Mouse (Mus musculus): ENCODE data around the gene Ust. TPM values are rescaled to one million over a fixed set of nuclear protein-coding genes. Genes with fewer than 3 reads are reported as not detected.

Gene Ust
- polyA plus RNA-seq, 1 experiment from 2014 or later, result 8.5 TPM

DNA sequence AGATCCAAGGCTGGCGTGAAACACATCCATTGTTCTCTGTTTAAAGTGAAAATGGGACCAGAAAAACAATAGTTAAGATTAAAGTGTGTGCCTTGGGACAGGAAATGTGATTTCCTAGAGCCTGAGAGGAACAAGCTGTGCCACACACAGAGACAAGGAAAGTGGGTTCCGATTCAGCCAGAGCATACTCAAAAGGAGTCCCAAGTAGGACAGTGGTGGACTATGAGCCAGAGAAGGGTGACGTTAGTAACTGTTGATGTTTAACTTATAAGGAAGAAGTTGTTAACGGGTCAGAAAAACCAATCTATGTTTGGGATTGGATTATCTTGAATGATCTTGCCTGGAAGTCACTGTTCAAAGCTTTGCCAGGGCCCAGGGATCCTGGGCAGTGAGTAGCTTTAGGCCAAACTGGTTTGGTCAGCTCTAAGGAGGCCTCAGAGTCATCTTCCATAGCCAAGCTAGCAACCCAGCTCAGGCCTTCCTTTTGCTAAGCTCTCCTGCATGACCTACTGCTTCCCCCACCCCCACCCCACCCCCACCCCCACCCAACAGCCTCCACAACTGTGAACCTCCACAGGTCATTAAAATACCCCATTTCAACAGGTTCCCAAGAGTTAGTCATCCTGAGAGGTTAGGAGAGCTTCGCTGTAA lies 329.2 kb downstream of the Ust start:
- H3K4me1 ChIP-seq, result no peaks in the 10 kb centered on the region
- H3K27ac ChIP-seq, result no peak overlapping the region
- H3K4me3 ChIP-seq, result no peak overlapping the region
- no peak overlapping the region for H3K9ac ChIP-seq
- no peaks in the 10 kb centered on the region for H3K36me3 ChIP-seq
- H3K4me2 ChIP-seq, result no peak overlapping the region
- 74% methylated on average over 5 of the region's 5 CpGs for WGBS
- no peaks in the 10 kb centered on the region for H3K9me3 ChIP-seq
- H3K27me3 ChIP-seq, result no peaks in the 10 kb centered on the region
- ATAC-seq (ENCODE audit: insufficient number of reproducible peaks, insufficient read depth, low FRiP score, low TSS enrichment, low read depth), result no peak

DNA sequence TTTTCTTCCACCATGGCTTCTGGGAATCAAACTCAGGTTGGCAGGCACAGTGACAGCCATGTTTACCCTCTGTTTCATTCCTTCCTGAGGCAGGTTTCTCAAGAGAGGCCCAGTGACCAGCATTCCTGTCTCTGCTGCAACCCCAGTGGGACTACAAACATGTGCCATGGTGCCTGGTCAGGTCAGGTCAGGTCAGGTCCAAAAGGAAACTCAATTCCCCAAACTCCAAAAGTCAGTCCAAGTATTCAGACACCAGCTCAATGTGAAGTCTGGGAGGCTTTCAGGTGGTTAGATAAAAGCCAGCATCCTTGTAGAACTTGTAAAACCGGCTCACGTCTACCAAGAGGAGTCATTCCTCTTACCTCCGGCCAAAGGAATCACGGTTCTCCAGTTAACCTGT lies 333.0 kb downstream of the Ust start:
- H3K9me3 ChIP-seq, result no peaks in the 10 kb centered on the region
- H3K4me2 ChIP-seq, result no peak overlapping the region
- H3K27ac ChIP-seq, result no peak overlapping the region
- no peak for ATAC-seq (ENCODE audit: insufficient number of reproducible peaks, insufficient read depth, low FRiP score, low TSS enrichment, low read depth)
- no peaks in the 10 kb centered on the region for H3K4me1 ChIP-seq
- 54% methylated on average over 4 of the region's 4 CpGs for WGBS
- no peaks in the 10 kb centered on the region for H3K27me3 ChIP-seq
- no peak overlapping the region for H3K4me3 ChIP-seq
- no peak overlapping the region for H3K9ac ChIP-seq
- no peaks in the 10 kb centered on the region for H3K36me3 ChIP-seq

DNA sequence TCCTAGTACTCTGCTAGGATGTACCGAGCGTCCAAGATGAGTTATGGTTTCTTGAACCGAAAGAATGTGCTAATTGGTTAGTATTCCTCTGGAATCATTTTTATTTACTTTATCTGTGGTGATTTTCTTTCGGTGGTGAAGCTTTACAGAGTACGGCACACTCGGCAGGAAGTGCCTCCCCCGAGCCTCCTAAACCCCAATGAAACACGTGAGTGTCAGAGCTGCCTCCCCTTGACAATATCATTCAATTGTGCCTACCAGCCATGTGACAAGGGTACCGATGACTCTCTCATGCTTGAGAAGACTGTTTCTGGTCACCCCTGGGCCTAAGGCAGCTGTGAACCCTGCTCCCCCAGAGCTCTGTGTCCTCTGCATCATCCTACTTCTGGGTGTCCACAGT lies 333.9 kb downstream of the Ust start:
- no peak overlapping the region for H3K9ac ChIP-seq
- no peak overlapping the region for H3K27ac ChIP-seq
- no peak for ATAC-seq (ENCODE audit: insufficient number of reproducible peaks, insufficient read depth, low FRiP score, low TSS enrichment, low read depth)
- H3K9me3 ChIP-seq, result no peaks in the 10 kb centered on the region
- 72% methylated on average over 9 of the region's 9 CpGs for WGBS
- no peak overlapping the region for H3K4me2 ChIP-seq
- no peaks in the 10 kb centered on the region for H3K27me3 ChIP-seq
- no peak overlapping the region for H3K4me3 ChIP-seq
- H3K4me1 ChIP-seq, result no peaks in the 10 kb centered on the region
- H3K36me3 ChIP-seq, result no peaks in the 10 kb centered on the region

DNA sequence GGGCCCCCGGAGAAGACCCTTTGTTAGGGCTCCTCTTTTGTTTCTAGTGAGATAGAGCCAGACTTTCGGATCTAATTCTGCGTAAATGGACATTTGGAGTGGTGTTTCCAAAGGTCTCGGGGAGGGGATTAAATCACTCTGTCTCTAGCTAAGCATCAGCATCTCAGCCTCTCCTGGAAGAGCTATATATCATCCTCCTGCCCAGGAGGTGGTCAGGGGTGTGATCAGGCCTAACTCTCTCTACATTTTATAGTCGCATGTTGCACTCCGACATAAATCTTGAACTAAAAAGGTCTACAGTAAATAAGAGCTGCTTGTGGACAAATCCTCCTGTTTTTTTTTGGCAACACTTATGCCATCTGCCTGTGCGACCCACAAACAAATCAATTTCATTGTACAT lies 335.5 kb downstream of the Ust start:
- ATAC-seq (ENCODE audit: insufficient number of reproducible peaks, insufficient read depth, low FRiP score, low TSS enrichment, low read depth), result no peak
- H3K27me3 ChIP-seq, result no peaks in the 10 kb centered on the region
- H3K9me3 ChIP-seq, result no peaks in the 10 kb centered on the region
- H3K4me2 ChIP-seq, result no peak overlapping the region
- no peaks in the 10 kb centered on the region for H3K36me3 ChIP-seq
- H3K9ac ChIP-seq, result no peak overlapping the region
- H3K4me1 ChIP-seq, result no peaks in the 10 kb centered on the region
- no peak overlapping the region for H3K4me3 ChIP-seq
- H3K27ac ChIP-seq, result no peak overlapping the region
- 89% methylated on average over 7 of the region's 7 CpGs for WGBS

DNA sequence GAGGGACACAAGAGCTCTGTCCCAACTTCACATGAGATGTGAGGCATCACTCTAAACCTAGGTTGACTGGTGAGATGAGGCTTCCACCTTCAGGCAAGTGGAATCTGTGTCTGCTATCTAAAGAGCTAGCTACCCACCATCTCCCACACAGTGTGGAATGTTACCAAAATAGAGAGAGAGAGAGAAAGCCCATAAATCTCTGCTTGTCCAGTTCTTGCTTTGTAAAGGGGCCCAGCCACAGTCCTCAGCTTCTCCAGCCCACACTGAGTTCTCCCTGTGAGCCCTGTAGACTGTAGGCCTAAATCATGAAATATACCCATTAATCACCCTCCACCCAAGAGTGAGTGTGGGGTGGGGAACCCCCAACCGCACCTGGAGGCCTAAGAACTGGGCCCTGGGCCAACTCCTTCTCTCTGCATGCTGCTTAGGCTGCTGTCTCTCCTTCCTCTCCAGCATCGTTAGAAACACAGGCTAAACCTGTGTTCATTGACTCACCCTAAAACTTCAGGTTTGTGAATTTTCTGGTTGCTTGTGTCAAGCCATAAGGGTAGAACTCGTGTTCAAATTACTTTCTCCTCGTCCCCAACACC lies 336.9 kb downstream of the Ust start:
- H3K27me3 ChIP-seq, result no peaks in the 10 kb centered on the region
- no peaks in the 10 kb centered on the region for H3K9me3 ChIP-seq
- no peaks in the 10 kb centered on the region for H3K36me3 ChIP-seq
- H3K4me2 ChIP-seq, result no peak overlapping the region
- ATAC-seq (ENCODE audit: insufficient number of reproducible peaks, insufficient read depth, low FRiP score, low TSS enrichment, low read depth), result no peak
- 65% methylated on average over 4 of the region's 4 CpGs for WGBS
- peaks cover 10% of the 10 kb centered on the region for H3K4me1 ChIP-seq
- H3K4me3 ChIP-seq, result no peak overlapping the region
- no peak overlapping the region for H3K9ac ChIP-seq
- no peak overlapping the region for H3K27ac ChIP-seq

DNA sequence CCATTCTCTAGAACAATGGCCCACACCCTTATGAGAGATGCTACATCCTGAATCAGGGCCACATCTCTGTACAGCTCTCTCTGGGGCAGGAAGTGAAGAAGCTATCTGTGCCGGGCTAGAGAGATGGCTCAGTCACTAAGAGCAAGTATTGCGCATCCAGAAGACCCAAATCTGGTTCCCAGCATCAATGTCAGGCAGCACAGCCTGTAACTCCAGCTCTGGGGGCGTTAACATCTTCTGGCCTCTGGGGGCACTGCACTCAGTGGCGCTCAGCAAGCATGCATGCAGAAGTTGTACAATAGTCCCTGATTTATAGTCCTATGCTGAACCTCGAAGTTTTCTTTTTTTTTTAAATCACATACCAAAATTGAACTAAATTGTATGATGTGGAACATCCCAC lies 341.0 kb downstream of the Ust start:
- Histone ChIP-seq H3K4me1 (peaks cover 30% of the 10 kb centered on the region), H3K9me3 (no peaks in the 10 kb centered on the region), H3K27me3 (no peaks in the 10 kb centered on the region), H3K36me3 (no peaks in the 10 kb centered on the region), H3K4me2 (no peak overlapping the region), H3K27ac (peak overlapping the region; percentile 83; the same call in 1 of the 2 replicates), H3K4me3 (no peak overlapping the region), H3K9ac (no peak overlapping the region)
- ATAC-seq (ENCODE audit: insufficient number of reproducible peaks, insufficient read depth, low FRiP score, low TSS enrichment, low read depth), result no peak
- WGBS, result 75% methylated on average over 5 of the region's 5 CpGs

DNA sequence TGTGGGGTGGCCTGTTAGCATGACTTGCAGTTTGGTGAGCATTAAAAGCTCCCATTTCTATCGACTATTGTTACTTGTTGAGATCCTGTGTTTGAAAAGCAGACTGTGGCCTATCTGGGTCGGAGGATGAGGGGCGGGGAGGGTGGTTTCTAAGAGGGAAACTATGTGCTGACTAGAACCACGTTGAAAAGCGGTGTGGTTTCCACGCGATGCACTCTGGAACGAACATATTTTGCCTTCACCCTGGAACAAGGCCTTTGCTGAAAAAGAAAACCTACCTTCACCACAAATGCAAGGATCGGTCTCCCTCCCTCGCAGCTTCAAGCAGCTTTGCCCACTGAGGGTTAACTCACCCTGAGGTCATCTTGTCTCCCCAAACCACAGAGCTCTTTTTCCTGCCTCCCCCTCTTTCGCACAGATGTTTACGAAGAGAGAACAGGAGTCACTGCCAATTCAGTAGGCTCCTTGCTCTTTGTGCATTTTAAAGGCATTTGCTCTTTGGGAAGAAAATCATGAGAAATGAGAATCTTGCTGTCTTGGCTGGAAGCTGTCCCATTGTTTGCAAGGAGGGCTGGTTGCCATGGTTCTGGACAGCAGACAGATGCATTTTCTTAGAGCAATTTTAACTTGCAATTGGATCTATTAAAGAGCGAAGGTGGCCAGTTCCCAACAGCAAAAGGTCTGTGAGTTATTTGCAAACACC lies 342.1 kb downstream of the Ust start:
- H3K4me1 ChIP-seq, result peaks cover 30% of the 10 kb centered on the region
- H3K9me3 ChIP-seq, result no peaks in the 10 kb centered on the region
- H3K9ac ChIP-seq, result no peak overlapping the region
- no peaks in the 10 kb centered on the region for H3K27me3 ChIP-seq
- ATAC-seq (ENCODE audit: insufficient number of reproducible peaks, insufficient read depth, low FRiP score, low TSS enrichment, low read depth), result 0 out of 2 replicates have a peak, but pooled peaks have one; percentile 48
- H3K27ac ChIP-seq, result peak overlapping the region; percentile 83
- no peaks in the 10 kb centered on the region for H3K36me3 ChIP-seq
- H3K4me2 ChIP-seq, result peak overlapping the region; percentile 17; the same call in 1 of the 2 replicates
- H3K4me3 ChIP-seq, result no peak overlapping the region
- WGBS, result 33% methylated on average over 13 of the region's 13 CpGs

DNA sequence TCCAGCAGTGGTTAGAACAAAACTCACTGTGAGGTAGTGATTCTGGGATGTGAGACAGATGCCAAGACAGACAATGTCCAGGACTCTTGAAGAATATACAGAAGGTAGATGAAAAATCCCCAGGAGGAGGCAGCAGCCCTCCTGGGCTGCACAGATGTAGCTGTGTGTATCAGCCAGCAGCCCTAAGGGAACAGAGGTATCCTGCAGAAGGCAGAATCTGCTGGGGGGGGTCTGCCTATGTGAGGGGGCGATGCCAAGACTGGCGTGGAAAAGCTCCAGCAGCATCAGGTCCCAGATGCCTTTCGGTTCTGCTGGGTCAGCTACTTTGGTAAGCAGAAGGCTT lies 342.6 kb downstream of the Ust start:
- H3K4me2 ChIP-seq, result peak overlapping the region; percentile 17; the same call in 1 of the 2 replicates
- H3K9ac ChIP-seq, result no peak overlapping the region
- 62% methylated on average over 3 of the region's 3 CpGs for WGBS
- peaks cover 30% of the 10 kb centered on the region for H3K4me1 ChIP-seq
- peak overlapping the region; percentile 83 for H3K27ac ChIP-seq
- 0 out of 2 replicates have a peak, but pooled peaks have one; percentile 33 for ATAC-seq (ENCODE audit: insufficient number of reproducible peaks, insufficient read depth, low FRiP score, low TSS enrichment, low read depth)
- no peaks in the 10 kb centered on the region for H3K27me3 ChIP-seq
- no peaks in the 10 kb centered on the region for H3K9me3 ChIP-seq
- no peaks in the 10 kb centered on the region for H3K36me3 ChIP-seq
- no peak overlapping the region for H3K4me3 ChIP-seq

DNA sequence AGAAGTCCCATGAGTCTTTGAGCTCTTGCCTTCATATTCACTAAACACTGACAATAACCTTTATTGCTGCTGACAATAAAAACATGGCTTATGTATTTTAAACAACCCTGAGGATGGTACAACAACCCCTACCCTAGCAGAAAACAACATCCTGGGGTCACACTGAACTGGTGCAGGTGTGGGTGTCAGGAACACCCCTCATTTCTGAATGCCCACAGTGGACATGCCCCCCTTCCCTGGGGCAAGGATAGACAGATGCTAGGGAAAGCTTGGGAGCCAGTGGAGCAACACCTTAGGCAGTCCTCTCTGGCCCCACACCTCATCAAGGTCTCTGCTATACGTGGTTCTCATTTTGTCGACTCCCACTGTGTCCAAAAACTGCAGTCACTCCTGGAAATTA lies 343.9 kb downstream of the Ust start:
- no peaks in the 10 kb centered on the region for H3K27me3 ChIP-seq
- no peak overlapping the region for H3K27ac ChIP-seq
- H3K36me3 ChIP-seq, result no peaks in the 10 kb centered on the region
- H3K9ac ChIP-seq, result no peak overlapping the region
- peaks cover 9% of the 10 kb centered on the region for H3K9me3 ChIP-seq
- no peak overlapping the region for H3K4me2 ChIP-seq
- H3K4me3 ChIP-seq, result no peak overlapping the region
- ATAC-seq (ENCODE audit: insufficient number of reproducible peaks, insufficient read depth, low FRiP score, low TSS enrichment, low read depth), result no peak
- 54% methylated on average over 2 of the region's 2 CpGs for WGBS
- H3K4me1 ChIP-seq, result peaks cover 30% of the 10 kb centered on the region

DNA sequence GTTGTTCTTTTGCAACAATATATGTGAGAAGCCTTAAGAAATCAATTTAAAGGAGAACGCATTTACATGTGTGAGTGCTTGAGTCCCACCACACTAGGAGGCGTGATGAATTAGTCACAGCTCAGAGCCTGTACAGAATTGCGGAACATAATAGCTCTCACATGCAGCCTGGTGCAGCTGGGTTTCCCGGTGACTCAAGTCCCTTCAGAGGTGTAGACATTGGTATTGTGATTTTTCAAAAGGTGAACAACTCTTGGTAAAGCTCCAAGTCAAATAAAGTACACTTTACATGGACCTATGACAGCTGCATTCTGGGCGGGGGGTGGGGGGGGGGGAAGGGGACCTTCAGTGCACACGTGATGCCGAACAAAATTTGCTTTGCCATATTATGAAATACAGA lies 344.4 kb downstream of the Ust start:
- WGBS, result 44% methylated on average over 7 of the region's 7 CpGs
- no peak overlapping the region for H3K4me2 ChIP-seq
- peaks cover 30% of the 10 kb centered on the region for H3K4me1 ChIP-seq
- no peak overlapping the region for H3K4me3 ChIP-seq
- H3K9me3 ChIP-seq, result peaks cover 13% of the 10 kb centered on the region
- no peak overlapping the region for H3K9ac ChIP-seq
- peak; percentile 58; the same call in 1 of the 2 replicates for ATAC-seq (ENCODE audit: insufficient number of reproducible peaks, insufficient read depth, low FRiP score, low TSS enrichment, low read depth)
- no peaks in the 10 kb centered on the region for H3K27me3 ChIP-seq
- H3K27ac ChIP-seq, result no peak overlapping the region
- H3K36me3 ChIP-seq, result no peaks in the 10 kb centered on the region

DNA sequence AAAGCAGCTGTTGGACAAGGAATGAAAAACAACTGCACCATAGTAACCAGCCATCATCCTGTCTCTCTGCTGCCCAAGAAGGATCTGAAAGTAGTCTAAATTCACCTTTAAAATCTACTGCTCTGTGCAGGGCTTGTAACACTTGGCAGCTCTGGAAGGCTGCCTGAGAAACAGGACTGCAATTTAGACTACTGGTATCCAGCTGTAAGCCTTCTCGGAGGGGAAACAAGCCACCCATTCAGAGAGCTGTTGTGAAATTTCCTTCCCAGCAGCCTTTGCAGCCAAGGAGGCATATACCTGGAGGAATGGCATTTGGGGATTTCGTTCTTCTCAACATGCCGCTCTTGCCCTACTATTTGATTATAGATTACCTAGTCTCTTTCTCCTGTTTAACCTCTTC lies 345.6 kb downstream of the Ust start:
- Histone ChIP-seq H3K9ac (no peak overlapping the region), H3K4me1 (peaks cover 30% of the 10 kb centered on the region), H3K9me3 (peaks cover 25% of the 10 kb centered on the region), H3K36me3 (no peaks in the 10 kb centered on the region), H3K4me3 (no peak overlapping the region), H3K27ac (peak overlapping the region; percentile 30; the same call in 1 of the 2 replicates), H3K27me3 (no peaks in the 10 kb centered on the region), H3K4me2 (no peak overlapping the region)
- 68% methylated on average over 3 of the region's 3 CpGs for WGBS
- ATAC-seq (ENCODE audit: insufficient number of reproducible peaks, insufficient read depth, low FRiP score, low TSS enrichment, low read depth), result no peak

DNA sequence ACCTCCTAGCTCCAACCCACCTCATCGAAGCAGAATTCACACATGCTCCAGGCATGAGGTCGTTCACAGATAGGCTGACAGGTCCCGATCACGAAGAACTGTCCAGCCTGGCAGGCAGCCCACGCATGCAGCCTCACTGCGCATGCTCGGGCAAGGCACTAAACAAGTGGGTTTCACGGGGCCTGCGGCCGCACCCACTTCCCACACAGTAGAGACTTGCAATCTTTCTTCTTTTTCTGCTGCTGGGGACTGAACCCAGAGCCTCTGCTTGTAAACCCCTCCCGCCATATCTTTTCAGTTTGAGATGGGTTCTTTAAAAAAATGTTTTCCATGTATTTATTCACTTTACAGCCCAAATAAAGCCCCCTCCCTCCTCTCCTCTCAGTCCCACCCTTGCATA lies 347.1 kb downstream of the Ust start:
- Histone ChIP-seq H3K4me2 (no peak overlapping the region), H3K27ac (no peak overlapping the region), H3K27me3 (no peaks in the 10 kb centered on the region), H3K4me3 (no peak overlapping the region), H3K4me1 (peaks cover 19% of the 10 kb centered on the region), H3K36me3 (no peaks in the 10 kb centered on the region), H3K9ac (no peak overlapping the region), H3K9me3 (peaks cover 31% of the 10 kb centered on the region)
- 88% methylated on average over 11 of the region's 11 CpGs for WGBS
- ATAC-seq (ENCODE audit: insufficient number of reproducible peaks, insufficient read depth, low FRiP score, low TSS enrichment, low read depth), result no peak
